Mouse (Mus musculus) CH12.LX (cell line): ENCODE measurements at regions not wholly inside any gene's neighbourhood (a gene's known extent, or its start where the extent isn't known, plus 50 kb on each side); places are given as distances from the start of the nearest gene placed in this dataset.
"Not testable (repeated sequence)": the region's sequence is repeated elsewhere in the genome, so short reads cannot be mapped to it uniquely, and the experiment has no call there.

Source experiments
- DNase-seq: peaks from one replicate; pipeline ENCODE4 v3.0.0-alpha.2; 2013; ENCODE audit errors: extremely low read depth
- H3K27ac ChIP-seq: 2 replicates; pipeline ENCODE4 v1.5.1; 2012; ENCODE audit warnings: low read depth, mild to moderate bottlenecking, control low read depth, moderate library complexity; ENCODE audit not compliant: insufficient read depth
- H3K27me3 ChIP-seq: replicated peaks from 2 replicates; pipeline ENCODE3; 2012; ENCODE audit warnings: inconsistent platforms
- H3K36me3 ChIP-seq, 2 experiments: replicated peaks in 1 of 2; 2 replicates each; pipeline versions ENCODE3 to v1.6.1; 2012; ENCODE audit warnings: inconsistent platforms in 1 of 2, low read length in 1 of 2, mild to moderate bottlenecking in 1 of 2, mixed read lengths in 1 of 2, moderate library complexity in 1 of 2; ENCODE audit not compliant: control insufficient read depth in 1 of 2, insufficient read depth in 1 of 2
- H3K4me1 ChIP-seq, 2 experiments: 2 replicates each; pipeline ENCODE4 v1.6.1; 2012; ENCODE audit warnings: inconsistent platforms in 1 of 2, moderate library complexity in 1 of 2; ENCODE audit not compliant: insufficient read depth in 2 of 2, control insufficient read depth in 1 of 2
- H3K4me2 ChIP-seq: 2 replicates; pipeline ENCODE4 v1.6.1; 2012; ENCODE audit warnings: low read depth, mild to moderate bottlenecking, control low read depth; ENCODE audit not compliant: poor library complexity, insufficient read depth, severe bottlenecking
- H3K4me3 ChIP-seq, 3 experiments: fragments of 150-350 bp in 1 of 3; sonication (generic) in 1 of 3; replicated peaks in 1 of 3; 2 replicates each; pipeline versions ENCODE3 to v1.5.1; 2011 to 2012; ENCODE audit warnings: low read depth in 2 of 3, low read length in 2 of 3, mild to moderate bottlenecking in 2 of 3, moderate library complexity in 2 of 3, control low read depth in 1 of 3, improper control_type of control experiment in 1 of 3, inconsistent platforms in 1 of 3, mixed read lengths in 1 of 3; ENCODE audit not compliant: poor library complexity in 1 of 3
- H3K79me2 ChIP-seq: replicated peaks from 2 replicates; pipeline ENCODE4 v1.6.1; 2012; ENCODE audit warnings: mild to moderate bottlenecking, moderate library complexity; ENCODE audit not compliant: control insufficient read depth, poor library complexity, insufficient read depth, severe bottlenecking; ENCODE audit errors: extremely low read depth
- H3K9ac ChIP-seq: 2 replicates; pipeline ENCODE4 v1.6.1; 2012; ENCODE audit warnings: low read depth, mild to moderate bottlenecking, control low read depth, moderate library complexity; ENCODE audit not compliant: insufficient read depth
- H3K9me3 ChIP-seq: replicated peaks from 2 replicates; pipeline ENCODE3; 2012; ENCODE audit warnings: low read length, inconsistent platforms, mixed read lengths
- BHLHE40 ChIP-seq: IDR thresholded peaks from 2 replicates; pipeline ENCODE4 v1.6.1; 2011; ENCODE audit warnings: mild to moderate bottlenecking, low read depth, low read length, improper control_type of control experiment
- CHD1 ChIP-seq: IDR thresholded peaks from 2 replicates; pipeline ENCODE4 v1.6.1; 2012; ENCODE audit warnings: low read depth, low read length, improper control_type of control experiment, inconsistent platforms
- CHD2 ChIP-seq: IDR thresholded peaks from 2 replicates; pipeline ENCODE4 v1.6.1; 2011; ENCODE audit warnings: low read length, improper control_type of control experiment
- ELF1 ChIP-seq: IDR thresholded peaks from 2 replicates; pipeline ENCODE4 v1.6.1; 2014; ENCODE audit warnings: low read depth, mild to moderate bottlenecking, inconsistent platforms, low read length, improper control_type of control experiment
- ETS1 ChIP-seq: conservative IDR thresholded peaks from 2 replicates; pipeline ENCODE4 v1.6.1; 2012; ENCODE audit warnings: low read depth, mild to moderate bottlenecking, inconsistent platforms, low read length, improper control_type of control experiment, moderate library complexity
- GABPA ChIP-seq: IDR thresholded peaks from 2 replicates; pipeline ENCODE4 v1.6.1; 2012; ENCODE audit warnings: low read depth, low read length, improper control_type of control experiment, inconsistent platforms; ENCODE audit not compliant: insufficient replicate concordance
- HCFC1 ChIP-seq: IDR thresholded peaks from 2 replicates; pipeline ENCODE4 v1.6.1; 2012; ENCODE audit warnings: low read depth, mild to moderate bottlenecking, inconsistent platforms, low read length, improper control_type of control experiment
- MAFK ChIP-seq: IDR thresholded peaks from 2 replicates; pipeline ENCODE4 v1.6.1; 2011; ENCODE audit warnings: low read length, improper control_type of control experiment; ENCODE audit not compliant: insufficient replicate concordance
- MAX ChIP-seq: IDR thresholded peaks from 2 replicates; pipeline ENCODE4 v1.6.1; 2011; ENCODE audit warnings: low read length, improper control_type of control experiment
- MAZ ChIP-seq: IDR thresholded peaks from 2 replicates; pipeline ENCODE4 v1.6.1; 2012; ENCODE audit warnings: low read depth, mild to moderate bottlenecking, inconsistent platforms, low read length, improper control_type of control experiment, moderate library complexity
- MEF2A ChIP-seq: IDR thresholded peaks from 2 replicates; pipeline ENCODE4 v1.6.1; 2014; ENCODE audit warnings: low read depth, mild to moderate bottlenecking, inconsistent platforms, low read length, improper control_type of control experiment, borderline replicate concordance
- POLR2AphosphoS2 ChIP-seq: IDR thresholded peaks from 2 replicates; pipeline ENCODE4 v1.6.1; 2011; ENCODE audit warnings: low read depth, low read length, improper control_type of control experiment
- RCOR1 ChIP-seq: conservative IDR thresholded peaks from 2 replicates; pipeline ENCODE4 v1.6.1; 2012; ENCODE audit warnings: low read depth, mild to moderate bottlenecking, inconsistent platforms, low read length, improper control_type of control experiment
- SIN3A ChIP-seq: IDR thresholded peaks from 2 replicates; pipeline ENCODE4 v1.6.1; 2012; ENCODE audit warnings: low read length, improper control_type of control experiment, inconsistent platforms
- TCF12 ChIP-seq: IDR thresholded peaks from 2 replicates; pipeline ENCODE4 v1.6.1; 2014; ENCODE audit warnings: low read depth, mild to moderate bottlenecking, inconsistent platforms, low read length, improper control_type of control experiment
- UBTF ChIP-seq: IDR thresholded peaks from 2 replicates; pipeline ENCODE4 v1.6.1; 2012; ENCODE audit warnings: low read depth, mild to moderate bottlenecking, inconsistent platforms, low read length, improper control_type of control experiment, moderate library complexity
- USF2 ChIP-seq: conservative IDR thresholded peaks from 2 replicates; pipeline ENCODE4 v1.6.1; 2011; ENCODE audit warnings: low read depth, low read length, improper control_type of control experiment
- ZC3H11A ChIP-seq: IDR thresholded peaks from 2 replicates; pipeline ENCODE4 v1.6.1; 2012; ENCODE audit warnings: low read depth, mild to moderate bottlenecking, inconsistent platforms, low read length, improper control_type of control experiment
- ZKSCAN1 ChIP-seq: IDR thresholded peaks from 2 replicates; pipeline ENCODE4 v1.6.1; 2012; ENCODE audit warnings: low read depth, inconsistent platforms, low read length, improper control_type of control experiment, borderline replicate concordance
- ZMIZ1 ChIP-seq: IDR thresholded peaks from 2 replicates; pipeline ENCODE4 v1.6.1; 2012; ENCODE audit warnings: low read depth, mild to moderate bottlenecking, inconsistent platforms, low read length, improper control_type of control experiment
- dilution Hi-C: fragments of 300-500 bp; cut with MboI; formaldehyde crosslinking; loops from 2 replicates; pipeline ENCODE4 v1.14.3; 2020; ENCODE audit warnings: low sequenced_read_pairs; ENCODE audit not compliant: extremely low pct_unique_long_range_greater_than_20kb, extremely low pct_ligation_motif_present
- in situ Hi-C: fragments of 300-500 bp; cut with MboI; formaldehyde crosslinking; loops from 3 replicates; pipeline ENCODE4 v1.14.3; 2019; ENCODE audit warnings: low sequenced_read_pairs, low pct_ligation_motif_present, low pct_unique_long_range_greater_than_20kb, mixed read lengths

DNA sequence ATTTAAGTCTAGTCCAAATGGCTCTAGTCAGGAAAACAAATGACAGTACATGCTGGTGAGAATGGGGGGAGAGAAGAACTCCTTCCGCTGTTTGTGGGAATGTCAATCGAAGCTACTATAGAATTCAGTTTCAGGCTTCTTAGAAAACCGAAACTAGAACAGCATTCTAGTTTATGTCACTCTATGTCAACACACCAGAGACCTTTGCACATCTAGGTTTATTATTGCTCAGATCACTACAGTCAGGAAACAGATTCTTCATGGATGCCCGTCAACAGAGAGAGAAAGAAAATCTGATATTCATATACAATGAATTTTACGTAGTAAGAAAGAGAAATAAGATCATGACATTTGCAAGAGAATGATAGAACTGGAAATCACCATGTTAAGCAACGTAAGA is 276.7 kb upstream of the Pdzrn3 start:
- Histone ChIP-seq H3K27ac (no peak overlapping the region), H3K4me2 (no peak overlapping the region), H3K4me1 (no peaks in the 10 kb centered on the region), H3K36me3 (no peaks in the 10 kb centered on the region), H3K4me3 (no peak overlapping the region), H3K9ac (no peak overlapping the region), H3K9me3 (peaks cover 25% of the 10 kb centered on the region), H3K79me2 (no peaks in the 10 kb centered on the region), H3K27me3 (no peaks in the 10 kb centered on the region)
- DNase-seq, result no peak
- TF ChIP-seq POLR2AphosphoS2, result no peak
- dilution Hi-C loops (no loop called here), in situ Hi-C loops (no loop called here)

DNA sequence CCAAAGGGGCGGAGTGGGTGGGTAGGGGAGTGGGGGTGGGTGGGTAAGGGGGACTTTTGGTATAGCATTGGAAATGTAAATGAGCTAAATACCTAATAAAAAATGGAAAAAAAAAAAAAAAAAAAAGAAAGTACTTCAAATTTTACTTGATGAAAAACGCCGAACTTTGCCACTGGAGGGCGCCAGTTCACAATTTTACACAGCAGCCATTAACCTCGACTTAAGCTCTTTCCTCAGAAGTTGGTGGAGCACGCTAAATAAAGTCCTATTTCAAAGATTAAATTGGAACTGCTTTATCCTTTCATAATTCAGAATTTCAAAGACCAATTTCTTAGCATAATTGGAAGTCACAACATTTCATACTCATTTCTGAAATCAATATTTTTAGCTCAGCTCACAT is 272.7 kb upstream of the Pdzrn3 start:
- H3K27ac ChIP-seq, in situ Hi-C loops, H3K4me2 ChIP-seq, H3K4me3 ChIP-seq, dilution Hi-C loops, H3K36me3 ChIP-seq, H3K27me3 ChIP-seq, DNase-seq, H3K9ac ChIP-seq, H3K79me2 ChIP-seq, H3K4me1 ChIP-seq: not testable (repeated sequence)
- H3K9me3 ChIP-seq, result peaks cover 17% of the 10 kb centered on the region

DNA sequence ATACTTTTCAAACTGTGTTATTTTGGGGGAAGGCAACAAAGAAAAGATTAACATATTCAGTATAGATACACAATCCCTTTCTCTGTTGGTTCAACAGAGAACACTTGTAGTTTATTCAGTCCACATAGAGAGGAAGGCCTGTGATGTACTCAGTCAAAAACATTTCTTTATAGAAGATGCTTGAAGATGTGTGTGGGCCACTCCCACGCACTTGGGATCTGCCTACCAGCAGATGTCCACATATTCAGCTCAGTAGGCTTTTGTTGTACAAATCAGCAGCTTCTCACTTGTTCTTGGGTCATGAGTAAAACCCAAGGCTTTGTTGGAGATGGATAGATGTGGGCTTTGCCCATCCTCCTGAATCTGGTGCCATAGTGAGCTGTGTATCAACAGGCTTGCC is 239.6 kb upstream of the Pdzrn3 start:
- no peak for TF ChIP-seq POLR2AphosphoS2
- no peak for TF ChIP-seq GABPA
- no peak for TF ChIP-seq CHD2
- no peak for TF ChIP-seq ELF1
- no peak for TF ChIP-seq ZMIZ1
- no peak for TF ChIP-seq MAFK
- TF ChIP-seq MEF2A, result no peak
- Histone ChIP-seq H3K9ac (no peak overlapping the region), H3K4me2 (no peak overlapping the region)

DNA sequence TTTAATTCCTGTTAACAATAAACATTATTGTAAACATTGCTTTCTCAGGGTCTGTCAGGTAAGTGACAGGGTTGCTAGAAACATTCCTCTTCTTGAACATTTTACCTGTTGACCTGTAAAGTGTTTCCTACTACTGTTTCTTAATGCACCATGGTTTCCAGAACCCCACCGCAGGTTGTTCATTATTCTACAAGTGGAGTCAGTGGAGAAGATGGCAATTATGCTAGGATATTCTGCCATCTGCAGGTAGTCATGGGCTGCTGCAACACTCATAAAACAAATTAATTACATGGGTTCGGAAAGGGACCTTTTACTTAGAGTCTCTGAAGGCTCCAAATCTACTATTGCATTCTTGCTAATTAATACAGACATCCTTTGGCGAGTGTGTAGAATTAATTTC is 239.1 kb upstream of the Pdzrn3 start:
- DNase-seq, result no peak
- Histone ChIP-seq H3K9ac (no peak overlapping the region), H3K79me2 (no peaks in the 10 kb centered on the region), H3K4me3 (no peak overlapping the region), H3K4me1 (no peaks in the 10 kb centered on the region), H3K27ac (no peak overlapping the region), H3K36me3 (no peaks in the 10 kb centered on the region), H3K4me2 (no peak overlapping the region), H3K27me3 (no peaks in the 10 kb centered on the region), H3K9me3 (peaks cover 32% of the 10 kb centered on the region)
- dilution Hi-C loops (no loop called here), in situ Hi-C loops (no loop called here)
- no peak for TF ChIP-seq RCOR1
- no peak for TF ChIP-seq USF2
- no peak for TF ChIP-seq CHD1
- TF ChIP-seq ZC3H11A, result no peak
- TF ChIP-seq POLR2AphosphoS2, result no peak
- TF ChIP-seq ZKSCAN1, result no peak
- TF ChIP-seq MEF2A, result no peak
- no peak for TF ChIP-seq ETS1
- TF ChIP-seq BHLHE40, result no peak
- no peak for TF ChIP-seq MAX
- no peak for TF ChIP-seq TCF12
- TF ChIP-seq MAZ, result no peak
- TF ChIP-seq SIN3A, result no peak
- TF ChIP-seq GABPA, result no peak
- no peak for TF ChIP-seq UBTF
- TF ChIP-seq HCFC1, result no peak

More for the DNA sequence above, 239.6 kb upstream of the Pdzrn3 start:
- peaks cover 29% of the 10 kb centered on the region for H3K9me3 ChIP-seq
- no peaks in the 10 kb centered on the region for H3K4me1 ChIP-seq
- no peaks in the 10 kb centered on the region for H3K36me3 ChIP-seq
- in situ Hi-C loops, result no loop called here
- dilution Hi-C loops, result no loop called here
- DNase-seq, result no peak
- no peaks in the 10 kb centered on the region for H3K79me2 ChIP-seq
- H3K4me3 ChIP-seq, result no peak overlapping the region
- no peaks in the 10 kb centered on the region for H3K27me3 ChIP-seq
- no peak overlapping the region for H3K27ac ChIP-seq
